Mouse (Mus musculus) layer of hippocampus, adult 11-12 months (tissue): Measurements from ENCODE around the gene Hoxb4.

Experiments
- DNase-seq: peaks from one replicate; pipeline ENCODE4 v3.0.0; 2022; ENCODE audit warnings: low spot score

Gene Hoxb4

GRCm38 (mm10) chr11:96313806-96314428 lies 4.2 kb upstream of the Hoxb4 start:
- no peak for DNase-seq

DNA sequence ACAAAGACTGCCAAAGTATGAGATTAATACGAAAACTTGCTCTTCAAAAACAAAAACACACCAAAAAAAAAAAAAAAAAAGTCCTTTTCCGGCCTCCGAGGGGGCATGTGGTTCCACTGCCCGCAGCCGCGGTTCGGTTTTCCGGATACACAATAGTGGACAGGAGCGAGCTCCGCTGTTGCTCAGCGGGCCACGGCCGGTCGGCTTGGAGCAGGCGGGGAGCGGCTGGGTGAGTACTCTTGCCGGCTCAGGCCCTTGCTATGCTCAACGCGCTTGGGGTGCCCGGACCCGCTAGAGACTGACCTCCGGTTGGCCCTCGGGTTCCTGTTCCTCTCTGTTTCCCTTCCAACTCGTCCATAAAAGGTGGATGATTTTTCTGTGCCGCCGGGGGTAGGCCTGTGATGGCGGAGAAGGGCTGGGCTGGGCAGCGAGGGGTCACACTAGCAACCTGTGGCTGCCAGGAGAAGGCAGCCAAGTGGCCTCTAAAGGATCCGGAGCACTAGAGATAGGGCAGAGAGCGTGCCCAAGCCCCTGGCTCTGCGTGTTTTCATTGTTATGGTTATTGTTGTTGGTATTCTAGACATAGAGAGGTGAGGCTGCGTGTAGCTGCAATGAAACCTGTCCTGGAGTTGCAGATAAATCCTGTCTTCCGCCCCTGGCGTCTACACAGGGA lies 3.3 kb upstream of the Hoxb4 start:
- DNase-seq = no peak

DNA sequence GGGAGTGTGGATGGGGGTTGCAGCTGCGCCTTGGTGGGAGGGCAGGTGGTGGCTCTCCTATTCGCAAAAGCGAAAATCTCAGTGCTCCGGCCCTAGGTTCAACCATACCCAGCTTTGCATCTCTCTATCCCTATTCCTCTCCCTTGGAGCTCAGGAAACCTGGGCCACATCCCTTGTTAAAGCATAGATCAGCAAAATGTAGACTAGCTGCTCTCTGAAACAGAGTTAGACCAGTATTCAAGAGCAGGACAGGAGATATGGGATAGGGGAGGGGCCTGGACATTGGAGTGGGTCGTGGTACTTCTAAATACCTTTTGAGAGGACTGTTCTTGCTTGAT lies 2.8 kb upstream of the Hoxb4 start:
- DNase-seq = no peak

DNA sequence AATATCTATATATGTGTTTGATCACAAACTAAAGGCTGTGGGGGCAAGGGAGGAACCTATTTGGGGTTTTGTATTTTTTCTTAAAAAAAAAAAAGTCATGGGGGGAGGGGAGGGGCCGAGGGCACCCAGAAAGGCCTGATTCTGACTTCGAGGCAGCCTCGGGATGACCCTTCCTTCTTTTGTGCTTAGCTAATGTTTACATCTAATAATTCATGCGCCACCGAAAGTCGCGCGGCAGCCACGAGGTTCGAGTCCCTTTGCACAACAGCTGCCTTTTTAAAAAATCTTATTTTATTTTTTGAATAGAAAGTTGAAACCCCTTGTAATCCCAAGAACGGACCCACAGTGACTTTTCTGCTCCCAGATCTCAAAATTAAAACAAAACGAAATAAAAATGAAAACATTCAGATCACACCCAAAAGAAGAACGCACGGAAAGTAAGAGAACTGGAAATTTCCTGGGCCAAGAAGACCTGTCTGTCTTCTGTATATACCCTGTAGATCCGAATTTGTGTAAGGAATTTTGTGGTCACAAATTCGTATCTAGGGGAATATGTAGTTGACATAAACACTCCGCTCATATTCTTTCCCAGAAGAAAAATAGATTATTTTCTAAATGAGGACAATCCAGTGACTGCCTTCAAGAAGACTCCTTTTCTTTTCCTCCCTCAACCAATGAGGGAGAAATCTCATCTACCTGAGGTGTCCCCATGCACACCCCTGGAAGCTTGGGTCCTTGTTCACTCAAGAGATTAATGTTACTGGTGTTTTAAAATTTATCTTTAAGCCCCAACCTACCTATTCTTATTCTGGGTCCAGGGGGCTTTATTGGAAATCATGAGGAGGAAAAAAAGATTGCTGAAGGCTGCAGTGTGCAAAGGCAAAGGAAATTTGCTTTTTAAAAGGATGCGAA lies 1.1 kb upstream of the Hoxb4 start:
- no peak for DNase-seq

DNA sequence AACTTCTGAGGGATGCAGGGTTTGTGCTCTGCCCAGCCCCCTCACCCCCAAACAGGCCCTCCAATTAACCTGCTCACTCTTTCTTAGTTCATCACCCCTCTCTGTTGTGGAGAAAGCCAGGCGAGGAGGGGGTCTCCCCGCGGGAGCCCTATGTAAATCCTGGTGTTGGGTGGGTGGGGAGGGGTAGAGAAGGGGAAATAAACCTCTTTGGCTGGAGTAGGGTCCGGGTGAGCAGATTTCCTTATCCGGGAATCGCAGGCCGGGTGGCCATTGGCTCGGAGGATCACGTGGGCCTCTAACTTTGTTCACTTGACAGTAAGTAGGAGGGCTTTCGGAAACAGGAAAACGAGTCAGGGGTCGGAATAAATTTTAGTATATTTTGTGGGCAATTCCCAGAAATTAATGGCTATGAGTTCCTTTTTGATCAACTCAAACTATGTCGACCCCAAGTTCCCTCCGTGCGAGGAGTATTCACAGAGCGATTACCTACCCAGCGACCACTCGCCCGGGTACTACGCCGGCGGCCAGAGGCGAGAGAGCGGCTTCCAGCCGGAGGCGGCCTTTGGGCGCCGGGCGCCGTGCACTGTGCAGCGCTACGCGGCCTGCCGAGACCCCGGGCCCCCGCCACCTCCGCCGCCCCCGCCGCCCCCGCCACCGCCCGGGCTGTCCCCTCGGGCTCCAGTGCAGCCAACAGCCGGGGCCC lies 452 bp downstream of the Hoxb4 start:
- no peak for DNase-seq

DNA sequence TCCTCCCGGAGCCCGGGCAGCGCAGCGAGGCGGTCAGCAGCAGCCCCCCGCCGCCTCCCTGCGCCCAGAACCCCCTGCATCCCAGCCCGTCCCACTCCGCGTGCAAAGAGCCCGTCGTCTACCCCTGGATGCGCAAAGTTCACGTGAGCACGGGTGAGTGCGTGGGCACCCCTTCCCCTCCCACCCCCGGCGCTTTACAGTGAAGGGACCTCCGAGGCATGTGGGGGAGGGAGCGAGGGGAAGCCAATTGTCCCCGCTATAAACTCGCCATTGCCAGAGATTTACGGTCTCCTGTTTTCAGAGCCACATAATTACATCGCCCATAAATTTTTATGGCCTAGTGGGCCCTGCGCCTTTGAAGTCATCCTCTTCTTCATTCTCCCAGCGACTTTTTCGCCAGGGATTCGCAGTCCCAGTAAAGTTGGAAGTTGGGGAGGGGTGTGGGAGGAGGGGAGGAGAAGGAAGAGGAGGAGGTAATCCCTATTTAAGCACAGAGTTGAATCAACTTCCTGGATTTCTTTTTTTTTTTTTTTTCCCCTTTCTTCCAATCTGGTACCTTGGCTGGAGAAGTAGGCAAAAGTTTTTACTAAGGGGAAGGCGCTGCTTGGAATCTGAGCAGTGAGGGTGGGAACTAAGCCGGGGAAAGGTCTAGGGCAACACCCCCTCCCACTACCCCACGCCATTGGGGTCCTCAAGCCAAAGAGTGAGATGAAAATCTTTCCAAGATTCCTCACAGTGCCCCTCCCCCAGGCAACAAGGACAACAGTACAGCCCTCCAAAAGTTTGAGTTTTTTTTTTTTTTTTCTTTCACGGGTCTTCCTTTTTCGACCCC lies 1.2 kb downstream of the Hoxb4 start:
- DNase-seq = no peak

DNA sequence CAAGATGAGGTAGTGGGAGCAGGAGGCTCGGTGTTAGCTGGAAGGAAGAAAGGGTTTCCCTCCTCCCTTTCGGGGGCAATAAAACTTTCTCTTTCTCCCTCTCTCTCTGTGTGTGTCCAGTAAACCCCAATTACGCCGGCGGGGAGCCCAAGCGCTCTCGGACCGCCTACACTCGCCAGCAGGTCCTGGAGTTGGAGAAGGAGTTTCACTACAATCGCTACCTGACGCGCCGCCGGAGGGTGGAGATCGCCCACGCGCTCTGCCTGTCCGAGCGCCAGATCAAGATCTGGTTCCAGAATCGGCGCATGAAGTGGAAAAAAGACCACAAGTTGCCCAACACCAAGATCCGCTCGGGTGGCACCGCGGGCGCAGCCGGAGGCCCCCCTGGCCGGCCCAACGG lies 1.8 kb downstream of the Hoxb4 start:
- no peak for DNase-seq

DNA sequence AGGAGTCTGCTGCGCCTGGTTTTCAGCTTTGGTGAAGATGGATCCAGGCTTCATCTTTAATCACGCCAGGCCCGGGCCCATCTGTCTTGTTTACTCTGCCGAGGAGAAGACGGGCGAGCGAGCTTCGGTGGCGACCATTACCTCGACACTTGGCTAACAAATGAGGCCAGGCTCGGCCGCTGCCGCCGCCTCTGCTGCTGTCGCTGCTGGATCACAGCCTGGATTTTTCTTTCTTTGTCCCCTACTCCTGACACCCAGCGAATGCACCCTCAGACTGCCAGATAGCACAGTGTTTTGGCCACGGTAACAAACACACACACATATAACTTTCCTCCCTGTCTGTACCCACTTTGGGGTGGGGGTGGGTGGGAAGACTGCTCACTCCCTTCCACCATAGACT lies 2.6 kb downstream of the Hoxb4 start:
- no peak for DNase-seq

DNA sequence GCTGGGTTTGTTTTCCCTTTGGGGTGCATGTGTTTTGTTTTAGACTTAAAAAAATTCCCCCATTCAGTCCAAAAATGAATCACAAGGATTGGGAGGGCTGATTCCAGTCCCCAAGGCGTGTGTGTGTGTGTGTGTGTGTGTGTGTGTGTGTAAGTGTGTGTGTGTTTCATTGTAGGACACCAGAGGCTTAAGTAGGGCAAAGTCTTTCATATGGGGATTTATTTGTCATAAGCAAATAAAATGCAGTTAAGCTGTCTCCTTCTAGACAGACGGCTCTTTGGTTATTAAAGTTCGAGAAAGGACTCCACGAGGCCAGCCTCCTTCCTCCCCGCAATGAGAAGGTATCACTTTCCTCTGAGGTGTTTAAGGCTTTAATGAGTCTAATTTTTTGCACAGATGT lies 3.8 kb downstream of the Hoxb4 start:
- no peak for DNase-seq

GRCm38 (mm10) chr11:96322738-96323137 lies 4.7 kb downstream of the Hoxb4 start:
- DNase-seq = no peak

- no peak for DNase-seq
Measured at GRCm38 (mm10) chr11:96323154-96323553, 5.1 kb downstream of the Hoxb4 start, which contains the start of gene Hoxb3. TSS of gene Hoxb3 (plus strand) at chr11:96323326.

DNA sequence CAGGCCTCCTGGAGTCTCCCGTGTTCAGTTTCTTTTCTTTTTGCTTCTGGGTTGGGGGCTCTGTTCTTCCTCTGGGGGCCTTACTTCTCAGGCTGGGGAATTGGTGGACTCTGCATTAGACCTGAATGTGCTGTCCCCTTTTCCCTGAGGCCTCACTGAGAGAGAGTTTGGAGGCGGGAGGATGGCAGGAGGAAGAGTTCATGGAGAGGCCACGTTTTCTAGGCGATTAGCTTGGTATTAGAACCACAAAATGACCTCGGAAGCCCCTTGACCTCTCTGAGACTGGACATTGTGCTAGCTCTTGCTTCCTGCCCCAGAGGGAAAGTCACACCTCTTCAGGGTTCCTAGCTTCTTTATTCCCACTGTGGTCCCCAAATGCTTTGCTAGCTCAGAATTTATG lies 6.1 kb downstream of the Hoxb4 start:
- no peak for DNase-seq

GRCm38 (mm10) chr11:96324965-96325364 lies 6.9 kb downstream of the Hoxb4 start:
- DNase-seq = no peak

GRCm38 (mm10) chr11:96325747-96326212 lies 7.7 kb downstream of the Hoxb4 start:
- DNase-seq = no peak

DNA sequence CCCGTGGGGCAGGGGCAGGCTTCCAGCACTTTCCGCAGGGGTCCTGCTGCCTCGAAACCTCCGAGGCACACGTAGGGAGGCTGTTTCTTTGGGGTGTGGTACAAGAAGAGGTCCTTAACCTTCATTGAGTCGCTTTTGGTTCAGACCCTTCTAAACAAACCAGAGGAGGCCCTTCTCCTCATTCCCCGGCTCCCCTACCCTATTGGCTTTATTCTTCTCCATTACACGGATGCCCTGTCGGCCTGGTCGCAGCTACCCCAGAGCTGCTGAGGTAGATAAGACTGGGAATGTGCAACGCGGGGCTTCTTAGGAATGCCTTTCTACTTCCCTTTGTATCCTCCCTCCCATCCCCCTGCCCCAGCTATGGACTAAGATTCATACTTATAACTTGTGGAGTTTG lies 8.6 kb downstream of the Hoxb4 start:
- DNase-seq = no peak

DNA sequence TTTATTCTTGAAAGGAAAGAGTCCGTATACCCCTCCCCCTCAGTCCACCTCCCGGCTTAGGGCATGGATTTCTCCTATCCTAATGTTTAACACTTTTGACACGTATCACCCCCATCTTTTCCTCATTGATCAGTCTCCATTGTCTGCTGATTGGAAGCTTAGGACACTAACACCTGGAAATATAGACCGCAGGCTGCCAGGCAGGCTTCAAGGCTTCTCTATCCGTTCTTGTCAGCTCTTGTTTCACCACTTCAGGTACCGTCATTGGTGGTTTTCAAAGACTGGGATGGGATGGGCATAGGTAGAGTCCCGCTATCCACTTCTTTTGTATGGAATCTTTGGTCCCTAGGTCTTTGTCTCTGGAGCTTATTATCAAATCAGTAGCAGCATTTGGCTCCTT lies 9.1 kb downstream of the Hoxb4 start:
- no peak for DNase-seq

DNA sequence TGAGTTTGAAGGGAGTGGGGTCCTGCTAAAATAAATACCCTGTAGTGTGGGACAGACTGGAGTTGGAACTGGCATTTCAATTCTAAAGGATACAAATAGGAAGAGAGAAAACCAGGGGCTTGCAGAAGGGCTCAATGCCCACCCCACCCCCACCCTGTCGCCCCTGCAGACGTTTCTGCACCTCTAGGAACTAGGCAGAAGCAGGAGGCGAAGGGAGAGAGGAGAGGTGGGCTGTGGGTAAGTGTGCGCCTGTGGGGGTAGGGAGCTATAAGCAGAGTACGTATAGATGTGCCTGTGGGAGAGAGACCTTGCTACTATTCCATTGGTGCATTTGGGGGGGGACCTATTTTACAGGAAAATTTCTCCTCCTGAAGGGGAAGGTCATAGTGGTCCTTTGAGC lies 9.7 kb downstream of the Hoxb4 start:
- DNase-seq = no peak

DNA sequence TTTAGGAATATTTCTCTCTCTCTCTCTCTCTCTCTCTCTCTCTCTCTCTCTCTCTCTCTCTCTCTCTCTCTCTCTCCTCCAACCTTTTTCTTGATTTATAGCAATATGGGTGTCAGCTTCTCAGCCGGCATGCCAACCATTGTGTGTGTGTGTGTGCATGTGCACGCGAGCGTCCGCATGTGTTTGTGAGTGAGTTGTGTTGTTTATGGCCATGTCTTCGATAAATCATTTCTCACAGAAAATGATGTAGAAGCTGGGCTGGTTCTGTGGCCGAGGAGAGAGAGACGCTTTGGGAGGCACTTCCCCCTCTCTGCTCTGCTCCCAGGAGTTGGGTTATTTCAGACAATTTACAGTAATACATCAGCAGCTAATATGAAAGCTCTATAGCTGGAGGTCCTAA lies 10.5 kb downstream of the Hoxb4 start:
- DNase-seq = no peak

- DNase-seq = no peak
Measured at GRCm38 (mm10) chr11:96332105-96332504, 14.0 kb downstream of the Hoxb4 start.

GRCm38 (mm10) chr11:96332618-96333032 lies 14.6 kb downstream of the Hoxb4 start:
- DNase-seq = no peak

- no peak for DNase-seq
Measured at GRCm38 (mm10) chr11:96333241-96334001, 15.4 kb downstream of the Hoxb4 start.
